In the genomic region with DNA sequence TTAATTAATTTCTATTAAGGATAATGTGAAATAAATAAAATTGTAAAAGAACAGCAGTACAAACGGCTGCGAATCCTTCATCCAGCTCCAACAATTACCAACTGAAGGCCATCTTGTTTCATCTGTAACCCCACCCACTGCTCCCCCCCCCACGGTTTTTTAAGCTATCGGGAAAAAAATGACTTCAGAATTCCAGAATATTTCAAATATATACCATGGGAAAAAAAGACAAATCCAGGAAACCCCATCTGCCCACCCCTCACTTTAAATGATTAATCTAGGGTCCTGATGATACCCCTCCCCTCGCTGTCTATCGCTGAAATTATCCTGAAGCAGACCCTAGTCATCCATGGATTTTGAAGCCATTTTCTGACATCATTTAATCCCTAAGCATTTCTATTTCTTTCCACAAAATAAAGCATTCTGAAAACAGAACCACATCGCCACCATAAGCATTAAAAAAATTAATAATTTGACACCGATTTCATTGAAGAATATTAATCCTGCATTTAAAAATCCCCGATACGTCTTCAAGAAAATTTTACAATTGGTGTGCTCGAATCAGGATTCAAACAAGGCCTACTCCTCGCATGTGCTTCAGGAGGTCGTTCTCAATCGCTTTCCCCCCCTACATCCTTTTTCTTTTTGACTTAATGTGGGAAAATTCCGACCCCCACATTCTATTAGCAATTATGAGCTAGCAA, we compare ENCODE assay signal across 1 mouse cellular context.
TF ChIP-seq lines count a peak whose summit lies in the region.

No protein-coding gene starts in this region.

TF ChIP-seq in CH12.LX, 34 proteins besides CTCF, POLR2A, EP300 and RAD21:
- TF ChIP-seq CHD1 (IDR thresholded peaks at IDR 0.05; ENCODE audit: low read depth, low read length) (peak; percentile 84), SIN3A (IDR thresholded peaks at IDR 0.05; ENCODE audit: low read length) (0 out of 2 replicates have a peak, but pooled peaks have one; percentile 15), IRF4 (IDR thresholded peaks at IDR 0.05; ENCODE audit: low read depth, low read length) (no peak), MYC (IDR thresholded peaks at IDR 0.05; ENCODE audit: low read depth, low read length) (0 out of 2 replicates have a peak, but pooled peaks have one; percentile 45)
